Mouse (Mus musculus): Measurements from ENCODE around the gene Tspan13. TPM values are rescaled to one million over a fixed set of nuclear protein-coding genes. Genes with fewer than 3 reads are reported as not detected.

Gene Tspan13
- polyA plus RNA-seq, 1 experiment: 157 TPM

- Histone ChIP-seq H3K27me3 (ENCODE audit: control insufficient read depth, insufficient read depth, low read length) (no peaks in the 10 kb centered on the region), H3K27ac (ENCODE audit: insufficient read depth, low read length) (no peak within 1 kb of the TSS), H3K4me1 (ENCODE audit: control insufficient read depth, insufficient read depth, low read length) (no peaks in the 10 kb centered on the region), H3K4me3 (replicated peaks; ENCODE audit: insufficient read depth, low read depth, low read length) (no peak within 1 kb of the TSS)
- TF ChIP-seq POLR2A (IDR thresholded peaks at IDR 0.05; ENCODE audit: borderline replicate concordance, insufficient read depth, low read length) (no peak), CTCF (IDR thresholded peaks at IDR 0.05; ENCODE audit: borderline replicate concordance, insufficient read depth, low read depth, low read length) (no peak)
- no peak for DNase-seq
- 60% methylated on average over 9 of the region's 9 CpGs for WGBS
These were observed 49.6 kb downstream of the Tspan13 start, which contains the start of gene Agr2 for GRCm38 (mm10) chr12:35992711-35993110. TSS of gene Agr2 (plus strand) at chr12:35992907.

- no peaks in the 10 kb centered on the region for H3K4me1 ChIP-seq (ENCODE audit: control insufficient read depth, insufficient read depth, low read length)
- no peak overlapping the region for H3K4me3 ChIP-seq (replicated peaks; ENCODE audit: insufficient read depth, low read depth, low read length)
- H3K27me3 ChIP-seq (ENCODE audit: control insufficient read depth, insufficient read depth, low read length): no peaks in the 10 kb centered on the region
- TF ChIP-seq POLR2A (IDR thresholded peaks at IDR 0.05; ENCODE audit: borderline replicate concordance, insufficient read depth, low read length): no peak
- no peak for TF ChIP-seq CTCF (IDR thresholded peaks at IDR 0.05; ENCODE audit: borderline replicate concordance, insufficient read depth, low read depth, low read length)
- H3K27ac ChIP-seq (ENCODE audit: insufficient read depth, low read length): no peak overlapping the region
- WGBS: 89% methylated on average over 5 of the region's 5 CpGs
- DNase-seq: no peak
These were observed 57.6 kb downstream of the Tspan13 start for GRCm38 (mm10) chr12:35984743-35985142.

GRCm38 (mm10) chr12:35983472-35983871 is 58.8 kb downstream of the Tspan13 start:
- Histone ChIP-seq H3K27me3 (ENCODE audit: control insufficient read depth, insufficient read depth, low read length) (no peaks in the 10 kb centered on the region), H3K27ac (ENCODE audit: insufficient read depth, low read length) (no peak overlapping the region), H3K4me3 (replicated peaks; ENCODE audit: insufficient read depth, low read depth, low read length) (no peak overlapping the region), H3K4me1 (ENCODE audit: control insufficient read depth, insufficient read depth, low read length) (no peaks in the 10 kb centered on the region)
- TF ChIP-seq POLR2A (IDR thresholded peaks at IDR 0.05; ENCODE audit: borderline replicate concordance, insufficient read depth, low read length) (no peak), CTCF (IDR thresholded peaks at IDR 0.05; ENCODE audit: borderline replicate concordance, insufficient read depth, low read depth, low read length) (no peak)
- no peak for DNase-seq
- 98% methylated on average over 9 of the region's 9 CpGs for WGBS

- 19% methylated on average over 6 of the region's 6 CpGs for WGBS
- TF ChIP-seq POLR2A (IDR thresholded peaks at IDR 0.05; ENCODE audit: borderline replicate concordance, insufficient read depth, low read length) (no peak), CTCF (IDR thresholded peaks at IDR 0.05; ENCODE audit: borderline replicate concordance, insufficient read depth, low read depth, low read length) (no peak)
- Histone ChIP-seq H3K4me1 (ENCODE audit: control insufficient read depth, insufficient read depth, low read length) (no peaks in the 10 kb centered on the region), H3K27me3 (ENCODE audit: control insufficient read depth, insufficient read depth, low read length) (no peaks in the 10 kb centered on the region), H3K27ac (ENCODE audit: insufficient read depth, low read length) (no peak overlapping the region), H3K4me3 (replicated peaks; ENCODE audit: insufficient read depth, low read depth, low read length) (no peak overlapping the region)
- DNase-seq: no peak
These were observed 60.5 kb downstream of the Tspan13 start for GRCm38 (mm10) chr12:35981732-35982360.

- no peak for DNase-seq
- TF ChIP-seq CTCF (IDR thresholded peaks at IDR 0.05; ENCODE audit: borderline replicate concordance, insufficient read depth, low read depth, low read length): no peak
- no peak for TF ChIP-seq POLR2A (IDR thresholded peaks at IDR 0.05; ENCODE audit: borderline replicate concordance, insufficient read depth, low read length)
- no peak overlapping the region for H3K4me3 ChIP-seq (replicated peaks; ENCODE audit: insufficient read depth, low read depth, low read length)
- no peak overlapping the region for H3K27ac ChIP-seq (ENCODE audit: insufficient read depth, low read length)
- WGBS: 85% methylated on average over 5 of the region's 5 CpGs
- H3K4me1 ChIP-seq (ENCODE audit: control insufficient read depth, insufficient read depth, low read length): no peaks in the 10 kb centered on the region
- H3K27me3 ChIP-seq (ENCODE audit: control insufficient read depth, insufficient read depth, low read length): no peaks in the 10 kb centered on the region
These were observed 62.7 kb downstream of the Tspan13 start for GRCm38 (mm10) chr12:35979625-35980024.

GRCm38 (mm10) chr12:35977633-35978246 is 64.6 kb downstream of the Tspan13 start:
- Histone ChIP-seq H3K27ac (ENCODE audit: insufficient read depth, low read length) (no peak overlapping the region), H3K4me3 (replicated peaks; ENCODE audit: insufficient read depth, low read depth, low read length) (no peak overlapping the region), H3K4me1 (ENCODE audit: control insufficient read depth, insufficient read depth, low read length) (no peaks in the 10 kb centered on the region), H3K27me3 (ENCODE audit: control insufficient read depth, insufficient read depth, low read length) (no peaks in the 10 kb centered on the region)
- 40% methylated on average over 6 of the region's 6 CpGs for WGBS
- TF ChIP-seq CTCF (IDR thresholded peaks at IDR 0.05; ENCODE audit: borderline replicate concordance, insufficient read depth, low read depth, low read length) (no peak), POLR2A (IDR thresholded peaks at IDR 0.05; ENCODE audit: borderline replicate concordance, insufficient read depth, low read length) (no peak)
- no peak for DNase-seq

GRCm38 (mm10) chr12:35975898-35976297 is 66.4 kb downstream of the Tspan13 start:
- H3K4me1 ChIP-seq (ENCODE audit: control insufficient read depth, insufficient read depth, low read length): no peaks in the 10 kb centered on the region
- 75% methylated on average over 3 of the region's 3 CpGs for WGBS
- no peak overlapping the region for H3K4me3 ChIP-seq (replicated peaks; ENCODE audit: insufficient read depth, low read depth, low read length)
- TF ChIP-seq CTCF (IDR thresholded peaks at IDR 0.05; ENCODE audit: borderline replicate concordance, insufficient read depth, low read depth, low read length) (no peak), POLR2A (IDR thresholded peaks at IDR 0.05; ENCODE audit: borderline replicate concordance, insufficient read depth, low read length) (no peak)
- no peaks in the 10 kb centered on the region for H3K27me3 ChIP-seq (ENCODE audit: control insufficient read depth, insufficient read depth, low read length)
- DNase-seq: no peak
- no peak overlapping the region for H3K27ac ChIP-seq (ENCODE audit: insufficient read depth, low read length)

- DNase-seq: no peak
- H3K27ac ChIP-seq (ENCODE audit: insufficient read depth, low read length): no peak overlapping the region
These were observed 75.5 kb downstream of the Tspan13 start for GRCm38 (mm10) chr12:35966768-35967141.

More at GRCm38 (mm10) chr12:35966768-35967141, 75.5 kb downstream of the Tspan13 start:
- H3K27me3 ChIP-seq (ENCODE audit: control insufficient read depth, insufficient read depth, low read length): no peaks in the 10 kb centered on the region
- TF ChIP-seq CTCF (IDR thresholded peaks at IDR 0.05; ENCODE audit: borderline replicate concordance, insufficient read depth, low read depth, low read length) (no peak), POLR2A (IDR thresholded peaks at IDR 0.05; ENCODE audit: borderline replicate concordance, insufficient read depth, low read length) (no peak)
- 74% methylated on average over 7 of the region's 7 CpGs for whole genome bisulfite sequencing
- no peaks in the 10 kb centered on the region for H3K4me1 ChIP-seq (ENCODE audit: control insufficient read depth, insufficient read depth, low read length)
- H3K4me3 ChIP-seq (replicated peaks; ENCODE audit: insufficient read depth, low read depth, low read length): no peak overlapping the region

Measured in cerebellum, adult 2 months (tissue).